Mouse (Mus musculus) ES-Bruce4 (cell line): ENCODE data around the gene Oosp2.

Experiments
- CTCF ChIP-seq: IDR thresholded peaks from one replicate; pipeline ENCODE4 v1.8.1; 2011; ENCODE audit warnings: low read depth, low read length
- POLR2A ChIP-seq: IDR thresholded peaks from one replicate; pipeline ENCODE4 v1.8.1; 2011; ENCODE audit warnings: low read length; ENCODE audit not compliant: insufficient read depth

GRCm38 (mm10) chr19:11604603-11605002 is 55.8 kb downstream of the Oosp2 start, which contains the start of gene Ms4a6d:
- TF ChIP-seq CTCF, result no peak
- TF ChIP-seq POLR2A, result no peak
